In genomic region chr19:59166879-59167278, GRCm38 (mm10) we compare ENCODE assay signal across 8 mouse cellular contexts. TPM values are rescaled to one million over a fixed set of nuclear protein-coding genes. Genes with fewer than 3 reads are reported as not detected.
DNase-seq lines count a peak whose midpoint lies in the region; ATAC-seq and TF ChIP-seq lines count a peak whose summit lies in the region.

No protein-coding gene starts in this region.

- no peak overlapping the region for H3K27ac ChIP-seq in kidney, embryonic 16.5 days (ENCODE audit: low read length)
- H3K27ac ChIP-seq in kidney, adult 2 months (ENCODE audit: insufficient read depth, low read depth, low read length) = no peak overlapping the region
- H3K27ac ChIP-seq in embryonic facial prominence, embryonic 15.5 days (replicated peaks) = no peak overlapping the region
- H3K27ac ChIP-seq in limb, embryonic 12.5 days = no peak overlapping the region
- H3K27ac ChIP-seq in neural tube, embryonic 15.5 days (replicated peaks) = no peak overlapping the region

- H3K27me3 ChIP-seq in kidney, embryonic 16.5 days (ENCODE audit: insufficient read depth, low read length) = peaks cover 99% of the 10 kb centered on the region
- H3K27me3 ChIP-seq in kidney, adult 2 months (replicated peaks; ENCODE audit: control insufficient read depth, insufficient read depth, low read length) = peaks cover 28% of the 10 kb centered on the region
- peaks cover 97% of the 10 kb centered on the region for H3K27me3 ChIP-seq in embryonic facial prominence, embryonic 15.5 days
- H3K27me3 ChIP-seq in limb, embryonic 12.5 days = peaks cover 100% of the 10 kb centered on the region
- H3K27me3 ChIP-seq in neural tube, embryonic 15.5 days (replicated peaks) = peaks cover 94% of the 10 kb centered on the region

- peaks cover 30% of the 10 kb centered on the region for H3K4me1 ChIP-seq in kidney, embryonic 16.5 days (ENCODE audit: insufficient read depth, low read length)
- H3K4me1 ChIP-seq in kidney, adult 2 months (ENCODE audit: control insufficient read depth, insufficient read depth, low read length) = no peaks in the 10 kb centered on the region
- peaks cover 38% of the 10 kb centered on the region for H3K4me1 ChIP-seq in embryonic facial prominence, embryonic 15.5 days
- peaks cover 45% of the 10 kb centered on the region for H3K4me1 ChIP-seq in limb, embryonic 12.5 days (replicated peaks)
- peaks cover 26% of the 10 kb centered on the region for H3K4me1 ChIP-seq in neural tube, embryonic 15.5 days

- TF ChIP-seq POLR2A in kidney, adult 2 months (IDR thresholded peaks at IDR 0.05; ENCODE audit: low read depth, low read length) = no peak

- 4% methylated on average over 13 of the region's 13 CpGs for WGBS in kidney, embryonic 16.5 days
- 20% methylated on average over 13 of the region's 13 CpGs for WGBS in kidney, adult 2 months
- WGBS in embryonic facial prominence, embryonic 15.5 days = 4% methylated on average over 13 of the region's 13 CpGs
- WGBS in limb, embryonic 12.5 days = 1% methylated on average over 13 of the region's 13 CpGs
- 2% methylated on average over 13 of the region's 13 CpGs for WGBS in neural tube, embryonic 15.5 days

- no peak for ATAC-seq in kidney, embryonic 16.5 days (ENCODE audit: low FRiP score, low TSS enrichment)
- ATAC-seq in embryonic facial prominence, embryonic 15.5 days (ENCODE audit: insufficient number of reproducible peaks, low FRiP score, low TSS enrichment, low read depth) = no peak
- no peak for ATAC-seq in limb, embryonic 12.5 days (ENCODE audit: insufficient number of reproducible peaks, insufficient read depth, low FRiP score, low TSS enrichment, low read depth)
- no peak for ATAC-seq in neural tube, embryonic 15.5 days (ENCODE audit: low FRiP score)

- no peaks in the 10 kb centered on the region for H3K9me3 ChIP-seq in kidney, embryonic 16.5 days (ENCODE audit: low read length)
- H3K9me3 ChIP-seq in embryonic facial prominence, embryonic 15.5 days (replicated peaks) = no peaks in the 10 kb centered on the region
- no peaks in the 10 kb centered on the region for H3K9me3 ChIP-seq in limb, embryonic 12.5 days
- H3K9me3 ChIP-seq in neural tube, embryonic 15.5 days (replicated peaks) = no peaks in the 10 kb centered on the region

- no peak for TF ChIP-seq CTCF in kidney, adult 2 months (conservative IDR thresholded peaks at IDR 0.05; ENCODE audit: insufficient read depth, insufficient read length, low read depth, low read length)

- H3K4me3 ChIP-seq in kidney, embryonic 16.5 days (ENCODE audit: low read length) = peak overlapping the region; percentile 43
- no peak overlapping the region for H3K4me3 ChIP-seq in kidney, adult 2 months (ENCODE audit: insufficient read depth, low read depth, low read length)
- H3K4me3 ChIP-seq in embryonic facial prominence, embryonic 15.5 days (replicated peaks) = peak overlapping the region; percentile 37
- peak overlapping the region; percentile 44 for H3K4me3 ChIP-seq in limb, embryonic 12.5 days (replicated peaks)
- H3K4me3 ChIP-seq in neural tube, embryonic 15.5 days (replicated peaks) = peak overlapping the region; percentile 32

- no peak overlapping the region; the same call in 1 of the 2 replicates for H3K9ac ChIP-seq in kidney, embryonic 16.5 days (replicated peaks; ENCODE audit: low read length)
- no peak overlapping the region for H3K9ac ChIP-seq in embryonic facial prominence, embryonic 15.5 days
- 0 out of 2 replicates have a peak overlapping the region, but pooled peaks have one; percentile 61 for H3K9ac ChIP-seq in limb, embryonic 12.5 days (replicated peaks)
- H3K9ac ChIP-seq in neural tube, embryonic 15.5 days (replicated peaks) = no peak overlapping the region

- H3K4me2 ChIP-seq in kidney, embryonic 16.5 days (replicated peaks; ENCODE audit: low read depth, low read length) = peak overlapping the region; percentile 67
- peak overlapping the region; percentile 65 for H3K4me2 ChIP-seq in embryonic facial prominence, embryonic 15.5 days (replicated peaks)
- peak overlapping the region; percentile 70 for H3K4me2 ChIP-seq in limb, embryonic 12.5 days
- H3K4me2 ChIP-seq in neural tube, embryonic 15.5 days = peak overlapping the region; percentile 64

- no peaks in the 10 kb centered on the region for H3K36me3 ChIP-seq in kidney, embryonic 16.5 days (ENCODE audit: insufficient read depth, low read length)
- no peaks in the 10 kb centered on the region for H3K36me3 ChIP-seq in kidney, adult 2 months (ENCODE audit: control insufficient read depth, insufficient read depth, low read length)
- H3K36me3 ChIP-seq in embryonic facial prominence, embryonic 15.5 days = no peaks in the 10 kb centered on the region
- no peaks in the 10 kb centered on the region for H3K36me3 ChIP-seq in limb, embryonic 12.5 days
- H3K36me3 ChIP-seq in neural tube, embryonic 15.5 days = no peaks in the 10 kb centered on the region

- DNase-seq in kidney, adult 2 months = no peak
- no peak for DNase-seq in cerebellum, adult 11 months
- DNase-seq in urinary bladder, adult 18-20 months (ENCODE audit: low spot score in 2 of 2) = no peak
- DNase-seq in frontal cortex, postnatal 10 days (ENCODE audit: low spot score in 2 of 2) = no peak

RNA-seq across cellular contexts. Expression of gene Vax1, which starts 3.0 kb away (rescaled TPM):
- polyA plus RNA-seq in kidney, embryonic 16.5 days (2015; fragmentation: Nextera tagmentation; extraction: Ambion mirVana) = not detected in 2 replicates
- polyA plus RNA-seq in kidney, adult 2 months (2012; rRNA removed) = not detected in 2 replicates
- polyA plus RNA-seq in embryonic facial prominence, embryonic 15.5 days (2015; fragmentation: Nextera tagmentation; extraction: Ambion mirVana) = 0.27 and 0.43 TPM in 2 replicates
- not detected in 2 replicates for polyA plus RNA-seq in limb, embryonic 12.5 days (2016; fragmentation: Nextera tagmentation; extraction: Ambion mirVana)
- polyA plus RNA-seq in neural tube, embryonic 15.5 days (2015; fragmentation: Nextera tagmentation; extraction: Ambion mirVana) = not detected in 2 replicates

RNA-seq across cellular contexts. Expression of gene Kcnk18, which starts 52.1 kb away (rescaled TPM):
- polyA plus RNA-seq in kidney, embryonic 16.5 days (2015; fragmentation: Nextera tagmentation; extraction: Ambion mirVana) = not detected in 2 replicates
- not detected in 2 replicates for polyA plus RNA-seq in kidney, adult 2 months (2012; rRNA removed)
- not detected in 2 replicates for polyA plus RNA-seq in embryonic facial prominence, embryonic 15.5 days (2015; fragmentation: Nextera tagmentation; extraction: Ambion mirVana)
- not detected in 2 replicates for polyA plus RNA-seq in limb, embryonic 12.5 days (2016; fragmentation: Nextera tagmentation; extraction: Ambion mirVana)
- polyA plus RNA-seq in neural tube, embryonic 15.5 days (2015; fragmentation: Nextera tagmentation; extraction: Ambion mirVana) = 0.14 and 0.27 TPM in 2 replicates
